Mouse (Mus musculus) spleen, embryonic (tissue): ENCODE data around the gene Trpm3.
"Not testable (repeated sequence)": the region's sequence is repeated elsewhere in the genome, so short reads cannot be mapped to it uniquely, and the experiment has no call there.

Experiments used
- CTCF ChIA-PET: fragments of 350-600 bp; sonication (Branson Sonifier 250); formaldehyde crosslinking; loops from one replicate; lab custom pipeline; 2022; lab: Charles Lee

Trpm3 gene

DNA sequence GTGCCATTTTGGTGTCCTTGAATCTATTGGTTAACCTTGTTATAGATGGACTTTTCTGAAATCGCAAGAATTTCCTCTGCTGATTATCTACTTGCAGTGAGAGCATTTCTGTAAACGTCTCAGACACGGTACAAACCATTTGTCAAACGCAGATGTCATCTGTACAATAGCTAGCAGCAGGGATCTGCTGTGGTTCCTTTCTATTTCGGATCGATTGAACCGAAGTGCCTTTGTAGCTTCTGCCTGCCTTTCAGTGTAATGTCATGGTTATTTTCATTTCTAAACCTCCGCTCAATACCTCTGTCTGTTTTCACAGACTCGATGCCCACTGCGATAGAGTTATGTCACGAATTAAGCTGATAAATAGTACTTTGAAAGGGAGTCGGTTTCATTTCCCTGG is 708.9 kb downstream of the Trpm3 start:
- CTCF ChIA-PET = no interaction called here

DNA sequence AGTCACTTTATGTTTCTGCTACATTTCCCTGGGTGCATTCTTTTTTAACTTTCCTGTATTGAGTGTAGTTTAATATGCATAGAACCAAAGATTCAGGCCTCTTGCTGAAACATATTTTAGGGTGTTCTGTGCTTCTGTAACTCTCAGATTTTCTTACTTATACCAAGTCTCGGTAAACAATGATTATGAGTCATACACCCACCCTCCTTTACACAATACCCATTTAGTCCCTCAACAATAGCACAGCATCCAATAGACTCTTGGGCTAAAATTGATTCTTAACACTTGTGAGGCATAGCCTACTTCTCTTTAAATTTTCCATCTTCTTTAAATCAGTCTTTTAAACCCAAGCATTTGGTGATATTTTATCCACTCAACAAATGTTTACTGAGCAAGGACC is 709.4 kb downstream of the Trpm3 start:
- CTCF ChIA-PET = no interaction called here

DNA sequence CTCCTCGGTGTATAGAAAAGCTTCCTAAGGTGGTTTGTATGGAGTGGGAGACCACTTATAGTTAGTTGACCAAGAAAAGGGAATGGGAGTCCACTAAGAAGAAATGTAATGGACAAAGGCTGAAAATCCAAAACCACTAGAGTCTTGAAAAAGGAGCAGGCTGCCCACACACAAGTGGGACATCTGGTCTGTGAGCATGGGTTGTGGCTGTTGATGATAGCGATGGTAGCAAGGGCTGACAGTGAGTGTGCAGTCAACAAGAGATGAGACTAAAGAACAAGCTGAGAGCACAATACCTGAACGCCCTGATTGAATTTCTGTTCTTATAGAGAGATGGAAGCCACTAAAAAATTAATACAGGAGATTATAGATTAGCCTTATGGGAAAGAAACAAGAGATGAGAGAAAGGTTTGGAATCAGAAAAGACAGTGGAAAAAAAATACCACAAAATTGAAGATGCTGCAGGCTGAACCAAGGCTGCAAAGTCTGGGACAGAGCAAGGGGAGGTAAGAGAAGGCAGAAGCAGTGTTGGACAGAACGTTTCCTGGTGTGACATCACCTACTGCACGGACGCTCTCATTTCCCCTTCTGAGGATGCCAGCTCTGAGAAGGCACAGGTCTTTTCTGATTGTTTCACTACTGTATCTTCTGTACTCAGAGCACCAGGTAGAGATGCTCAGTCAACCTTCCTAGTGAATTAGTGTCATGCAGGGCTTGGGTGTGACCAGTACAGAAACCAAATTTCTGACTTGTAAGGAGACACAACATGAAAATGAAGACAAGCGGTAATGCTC is 710.1 kb downstream of the Trpm3 start:
- CTCF ChIA-PET = no interaction called here

DNA sequence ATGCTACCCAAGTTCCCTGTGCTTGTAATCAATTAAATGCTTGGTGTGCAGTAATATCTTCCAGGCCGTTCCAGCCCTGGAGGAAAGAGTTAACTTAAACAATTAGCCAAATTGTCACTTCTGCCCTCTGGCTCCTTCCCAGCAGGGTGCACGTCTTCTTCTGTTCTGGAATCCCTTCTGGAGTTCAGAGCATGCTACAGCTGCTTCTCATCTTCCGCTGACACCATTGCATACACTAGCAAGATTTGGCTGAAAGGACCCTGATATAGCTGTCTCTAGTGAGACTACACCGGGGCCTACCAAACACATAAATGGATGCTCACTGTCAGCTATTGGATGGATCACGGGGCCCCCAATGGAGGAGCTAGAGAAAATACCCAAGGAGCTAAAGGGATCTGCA is 712.6 kb downstream of the Trpm3 start:
- CTCF ChIA-PET = not testable (repeated sequence)

DNA sequence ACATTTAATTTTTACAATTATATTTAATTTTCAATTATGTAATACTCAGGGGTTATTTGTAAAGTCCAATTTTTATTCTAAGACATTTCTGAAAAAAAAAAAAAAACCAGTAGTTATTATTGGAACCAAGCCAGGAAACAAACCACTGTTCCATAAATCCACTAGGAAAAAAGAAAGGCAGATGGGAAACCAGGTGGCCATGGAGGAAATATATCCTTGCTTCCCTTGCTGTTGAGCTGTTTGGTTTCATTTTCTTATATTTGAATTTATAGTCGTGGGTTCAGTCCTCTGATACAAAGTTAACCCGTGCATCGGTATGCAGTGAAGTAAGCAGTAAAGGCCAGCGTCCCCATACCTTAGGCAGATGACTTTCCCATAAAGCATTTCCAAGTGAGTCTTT is 720.8 kb downstream of the Trpm3 start:
- CTCF ChIA-PET = no interaction called here

DNA sequence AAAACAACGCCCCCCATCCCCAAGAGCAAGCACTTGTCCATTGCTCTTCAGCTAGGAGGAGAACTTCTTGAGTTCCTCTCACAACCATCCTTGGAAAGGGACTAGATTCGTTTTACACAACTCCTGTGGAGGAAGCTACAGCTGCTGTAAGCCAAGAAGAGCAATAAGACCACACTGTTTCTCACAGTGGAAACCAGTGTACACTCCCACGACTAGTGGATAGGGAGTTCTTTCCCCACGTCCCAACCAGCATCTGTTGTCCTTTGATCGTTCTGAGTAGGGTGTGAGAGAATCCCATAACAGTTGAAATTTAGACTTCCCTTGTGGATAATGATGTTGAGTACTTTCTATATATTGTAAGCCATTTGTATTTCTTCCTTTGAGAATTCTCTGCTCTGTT is 728.6 kb downstream of the Trpm3 start:
- CTCF ChIA-PET = no interaction called here

DNA sequence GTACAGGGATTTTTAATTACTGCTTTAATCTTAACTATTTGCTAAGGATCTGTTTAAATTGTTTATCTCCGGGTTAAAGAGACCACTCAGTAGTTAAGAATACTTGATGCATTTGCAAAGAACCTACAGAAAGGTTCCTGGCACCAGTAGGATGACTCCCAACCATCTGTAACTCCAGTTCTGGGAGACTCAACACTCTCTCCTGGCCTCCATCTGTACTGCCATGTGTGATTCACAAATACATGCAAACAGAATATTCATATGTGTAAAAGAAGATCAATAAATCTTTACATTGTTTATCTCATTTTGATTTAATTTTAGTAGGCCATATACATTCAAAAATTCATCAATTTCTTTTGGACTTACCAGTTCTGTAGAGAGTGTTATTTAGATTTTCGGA is 731.0 kb downstream of the Trpm3 start:
- CTCF ChIA-PET = no interaction called here

DNA sequence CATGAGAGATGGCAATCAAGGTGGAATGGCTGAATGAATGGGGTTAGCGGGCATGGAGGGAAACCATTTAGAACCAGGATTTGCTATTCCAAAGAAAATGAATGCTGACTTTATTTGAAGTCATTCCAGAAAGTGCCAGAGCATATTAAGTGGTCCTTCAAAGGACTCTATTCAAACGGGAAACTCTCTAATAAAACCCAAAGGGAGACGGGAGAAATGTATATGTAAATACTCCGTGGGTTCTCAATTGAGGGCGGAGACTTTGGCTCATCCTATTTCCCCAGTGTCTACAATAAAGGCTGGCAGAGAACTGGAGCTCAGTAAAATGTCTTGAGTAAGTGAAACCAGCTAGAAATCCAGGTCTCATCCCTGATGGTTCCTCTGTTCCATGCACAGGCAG is 733.6 kb downstream of the Trpm3 start:
- CTCF ChIA-PET = no interaction called here

DNA sequence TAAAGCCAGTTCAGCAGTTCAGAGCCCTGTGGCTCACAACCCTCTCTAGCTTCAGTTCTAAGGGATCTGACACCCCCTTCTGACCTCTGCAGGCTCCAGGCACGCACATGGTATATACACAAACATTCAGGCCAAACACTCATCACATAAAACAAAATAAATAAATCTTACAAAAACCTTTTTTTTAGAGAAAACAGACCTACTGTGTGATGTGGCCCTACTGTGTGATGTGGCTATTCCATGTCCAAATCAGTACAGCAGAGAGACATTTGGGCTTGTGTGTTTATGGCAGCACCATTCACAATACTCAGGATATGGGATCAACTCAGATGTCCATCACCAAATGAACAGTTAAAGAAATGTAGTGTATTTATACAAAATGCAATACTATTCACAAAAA is 741.4 kb downstream of the Trpm3 start:
- CTCF ChIA-PET = no interaction called here

DNA sequence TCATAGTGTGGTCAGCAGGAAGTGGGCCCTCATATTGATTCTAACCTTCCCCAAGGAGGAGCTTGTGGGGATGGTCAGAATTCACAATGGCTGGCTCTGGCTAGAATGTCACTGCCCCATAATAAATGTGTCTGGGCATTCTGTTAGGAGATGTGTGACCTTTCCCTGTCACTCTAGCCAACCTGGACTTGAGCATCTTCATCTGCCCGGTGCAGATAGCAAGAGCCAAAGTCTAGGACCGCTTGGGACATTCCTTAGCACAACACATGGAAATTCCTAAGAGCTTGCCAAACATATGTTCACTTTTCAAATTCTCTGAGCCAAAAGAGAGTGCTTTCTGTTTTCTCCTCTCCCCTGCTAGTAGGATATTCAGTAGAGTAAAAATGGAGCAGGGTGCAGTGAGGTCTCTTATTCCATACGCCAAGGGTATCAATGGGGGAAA is 743.8 kb downstream of the Trpm3 start:
- CTCF ChIA-PET = no interaction called here

DNA sequence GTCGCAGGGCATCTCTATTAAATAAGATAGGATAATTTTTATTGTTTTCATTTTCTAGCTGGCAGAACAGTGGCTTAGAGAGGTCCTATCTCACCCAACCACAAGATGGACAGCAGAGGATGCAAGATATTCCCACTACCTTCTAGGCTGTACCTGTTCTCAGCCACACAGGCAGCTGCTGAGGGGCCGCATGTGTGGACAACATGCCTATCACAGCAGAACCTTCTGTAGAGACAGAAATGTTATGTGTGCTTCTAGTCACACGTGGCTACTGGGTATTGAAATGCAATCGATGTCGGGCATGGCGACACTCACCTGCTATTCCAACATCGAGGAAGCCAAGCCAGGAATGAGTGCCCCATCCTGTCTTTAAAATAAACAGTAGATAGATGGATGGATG is 744.3 kb downstream of the Trpm3 start:
- CTCF ChIA-PET = no interaction called here

DNA sequence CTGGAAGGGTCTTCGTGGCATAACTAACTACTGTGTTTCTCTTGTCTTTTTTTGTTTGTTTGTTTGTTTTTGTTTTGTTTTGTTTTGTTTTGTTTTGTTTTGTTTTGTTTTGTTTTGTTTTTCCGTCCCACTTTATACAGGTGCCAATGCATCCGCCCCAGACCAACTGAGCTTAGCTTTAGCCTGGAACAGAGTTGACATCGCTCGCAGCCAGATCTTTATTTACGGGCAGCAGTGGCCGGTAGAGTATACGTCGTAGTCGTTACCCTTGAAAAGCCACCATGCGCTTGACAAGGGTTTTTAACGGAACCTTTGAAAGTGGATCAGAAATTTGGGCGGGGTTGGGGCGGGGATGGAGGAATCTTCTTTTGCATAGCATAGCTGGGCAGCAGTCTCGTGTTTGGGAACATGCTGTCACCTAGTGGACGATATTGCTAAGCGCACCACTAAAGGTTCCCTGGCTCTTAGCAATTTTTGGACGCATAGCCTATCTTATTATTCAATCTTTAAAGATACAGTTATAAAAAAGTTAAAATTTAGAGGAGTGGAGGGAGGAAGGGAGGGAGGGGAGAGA is 745.0 kb downstream of the Trpm3 start:
- CTCF ChIA-PET = no interaction called here

DNA sequence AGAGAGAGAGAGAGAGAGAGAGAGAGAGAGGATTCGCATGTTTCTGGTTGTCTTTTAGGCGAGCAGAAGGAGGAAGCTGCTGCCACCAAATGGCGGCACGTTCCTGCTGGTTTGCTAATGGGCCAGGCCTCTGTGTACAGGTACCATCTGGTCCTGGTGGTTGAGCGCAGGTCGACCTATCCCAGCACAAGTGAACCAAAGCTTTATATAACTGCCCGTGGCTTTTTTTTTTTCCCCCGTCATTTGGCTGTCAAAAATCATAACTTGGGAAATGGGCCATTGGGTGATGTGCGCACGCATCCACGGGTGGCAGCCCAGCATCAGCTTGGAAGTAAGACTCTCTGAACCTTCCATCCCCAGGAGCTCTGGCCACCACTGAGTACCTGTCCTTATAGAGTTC is 745.5 kb downstream of the Trpm3 start:
- CTCF ChIA-PET = no interaction called here

DNA sequence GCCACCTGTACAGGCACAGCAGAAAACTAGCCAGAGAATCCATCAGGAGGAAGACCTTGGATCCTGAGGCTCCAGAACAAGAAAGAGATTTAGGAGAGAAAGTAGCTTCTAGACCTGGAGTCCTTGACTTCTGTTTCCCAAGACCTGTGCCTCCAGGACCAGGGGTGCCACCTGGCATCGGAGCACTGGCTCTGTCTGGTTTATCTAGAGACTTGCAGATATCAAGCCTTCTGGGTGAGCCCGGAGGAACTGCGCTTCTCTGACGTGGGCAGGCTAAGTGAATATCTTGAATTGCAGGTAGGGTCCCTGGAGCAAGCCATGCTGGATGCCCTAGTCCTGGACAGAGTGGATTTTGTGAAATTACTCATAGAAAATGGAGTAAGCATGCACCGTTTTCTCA is 746.2 kb downstream of the Trpm3 start:
- CTCF ChIA-PET = no interaction called here

DNA sequence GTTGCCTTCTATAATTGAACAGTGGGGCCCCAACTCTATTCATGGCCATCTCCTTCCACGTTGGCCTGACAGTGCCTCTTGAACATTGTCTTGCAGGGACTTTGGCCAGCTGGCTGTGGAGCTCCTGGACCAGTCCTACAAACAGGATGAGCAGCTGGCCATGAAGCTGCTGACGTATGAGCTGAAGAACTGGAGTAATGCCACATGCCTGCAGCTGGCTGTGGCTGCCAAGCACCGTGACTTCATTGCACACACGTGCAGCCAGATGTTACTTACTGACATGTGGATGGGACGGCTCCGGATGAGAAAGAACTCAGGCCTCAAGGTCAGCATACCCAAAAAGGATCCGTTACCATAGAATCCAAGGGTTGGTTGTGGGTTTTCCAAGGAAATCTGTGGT is 763.0 kb downstream of the Trpm3 start:
- CTCF ChIA-PET = no interaction called here

DNA sequence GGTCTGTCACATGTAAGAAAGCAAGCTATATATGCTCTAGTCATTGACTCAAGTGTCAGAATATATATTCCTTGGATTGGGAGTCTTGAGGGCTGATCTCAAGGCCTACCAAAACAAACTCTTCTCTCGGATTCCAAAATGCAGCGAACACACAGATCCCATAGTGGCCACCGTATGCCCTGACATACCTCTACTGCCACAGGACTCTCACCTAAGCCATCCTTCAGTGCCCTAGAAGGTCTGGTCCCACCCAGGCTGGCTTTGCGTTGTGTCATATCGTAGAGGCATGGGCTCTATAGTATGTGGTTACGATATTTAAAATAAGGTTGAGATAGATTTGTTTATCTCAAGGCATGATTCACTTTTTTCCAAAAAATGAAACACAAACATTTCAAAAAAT is 763.5 kb downstream of the Trpm3 start:
- CTCF ChIA-PET = no interaction called here

DNA sequence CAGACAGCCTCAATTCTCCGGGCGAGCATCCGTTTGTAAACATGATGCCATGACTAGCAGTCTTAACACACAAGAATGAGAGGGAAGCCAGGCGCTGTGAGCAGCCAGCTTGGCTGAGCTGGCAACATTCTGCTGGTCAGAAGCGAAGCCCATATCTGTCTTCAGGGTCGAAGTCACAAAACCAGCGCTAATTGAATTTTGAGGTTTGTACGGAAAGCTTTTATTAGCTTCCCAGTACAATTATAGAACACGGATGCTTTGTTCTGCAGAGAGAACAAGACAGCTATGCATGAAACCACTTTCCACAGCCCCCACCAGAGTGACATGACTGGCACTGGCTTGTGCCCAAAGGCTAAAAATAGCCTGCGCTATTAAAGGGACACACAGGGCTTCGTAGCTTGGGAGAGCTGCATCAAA is 766.2 kb downstream of the Trpm3 start:
- CTCF ChIA-PET = no interaction called here

DNA sequence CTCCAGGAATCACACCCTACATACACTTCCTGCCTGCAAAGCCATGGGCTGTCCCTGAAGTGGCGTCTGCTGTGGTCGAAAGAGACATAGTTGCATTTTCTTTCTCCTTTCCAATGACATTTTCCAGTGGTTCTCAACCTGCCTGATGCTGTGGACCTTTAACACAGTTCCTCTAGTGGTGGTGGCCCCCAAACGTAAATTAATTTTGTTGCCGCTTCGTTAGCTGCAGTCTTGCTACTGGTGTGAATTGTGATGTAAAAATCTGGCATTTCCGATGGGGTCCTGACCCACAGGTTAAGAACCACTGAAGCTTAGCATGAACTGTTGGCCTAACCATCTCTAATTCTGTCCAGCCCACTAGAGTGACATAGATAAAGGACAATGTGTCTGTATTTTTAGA is 771.8 kb downstream of the Trpm3 start:
- CTCF ChIA-PET = no interaction called here

DNA sequence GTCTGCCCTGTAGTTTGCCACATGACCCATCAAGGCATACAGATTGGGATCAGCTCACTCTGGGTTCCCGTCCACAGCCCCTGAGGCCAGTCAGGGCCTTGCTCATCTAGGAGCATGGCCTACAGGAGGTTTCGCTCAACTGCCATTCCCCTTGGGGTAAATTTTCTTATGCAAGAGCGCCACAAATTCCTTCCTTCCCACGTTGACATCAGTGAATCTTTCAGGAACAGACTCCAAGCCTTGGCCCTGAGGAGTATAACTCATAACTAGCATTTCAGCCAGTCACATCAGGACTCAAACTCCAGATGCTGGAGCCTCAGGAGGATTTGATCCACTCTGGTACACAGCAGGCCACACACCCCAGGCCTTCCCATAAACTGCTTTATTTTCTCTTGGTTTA is 774.1 kb downstream of the Trpm3 start:
- CTCF ChIA-PET = no interaction called here

DNA sequence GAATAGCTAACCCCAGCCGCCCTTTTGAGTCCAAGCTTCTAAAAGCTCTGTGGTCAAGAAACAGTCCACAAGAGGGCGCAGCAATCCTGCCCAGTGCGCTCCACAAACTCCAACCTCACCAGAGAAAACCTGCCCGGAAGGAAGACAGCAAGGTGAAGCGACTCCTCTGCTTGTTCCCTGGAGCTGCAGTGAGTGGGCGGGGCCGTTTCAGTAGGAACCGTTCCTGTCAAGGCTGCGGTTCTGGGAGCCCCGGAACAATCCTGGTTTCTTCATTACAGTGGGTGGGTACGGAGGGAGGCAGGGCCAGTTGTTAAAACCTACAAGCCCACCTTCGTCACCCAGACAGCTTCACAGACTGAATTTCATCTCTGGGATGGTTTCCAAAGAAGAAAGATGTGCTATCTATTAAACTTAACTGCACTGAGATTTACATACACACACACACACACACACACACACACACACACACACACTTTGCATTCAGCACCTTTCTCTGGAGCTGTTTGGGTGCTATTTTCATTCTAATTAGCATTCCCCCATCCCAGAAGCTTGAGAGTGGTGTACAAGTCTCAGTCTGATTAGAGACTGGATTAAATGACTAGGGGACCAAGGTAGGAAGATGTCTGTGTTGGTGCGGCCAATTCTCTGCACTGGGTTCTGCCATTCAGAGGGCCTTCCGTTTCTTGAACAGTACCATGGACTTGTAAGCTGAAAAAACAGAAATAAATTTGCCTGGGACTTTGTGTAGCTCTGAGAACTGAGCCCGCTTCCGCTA is 777.2 kb downstream of the Trpm3 start:
- CTCF ChIA-PET = interaction anchor here (0.6 kb wide), 1 partner anchor 313 kb away, joined by 11 read pairs; no protein-coding TSS in a partner anchor

DNA sequence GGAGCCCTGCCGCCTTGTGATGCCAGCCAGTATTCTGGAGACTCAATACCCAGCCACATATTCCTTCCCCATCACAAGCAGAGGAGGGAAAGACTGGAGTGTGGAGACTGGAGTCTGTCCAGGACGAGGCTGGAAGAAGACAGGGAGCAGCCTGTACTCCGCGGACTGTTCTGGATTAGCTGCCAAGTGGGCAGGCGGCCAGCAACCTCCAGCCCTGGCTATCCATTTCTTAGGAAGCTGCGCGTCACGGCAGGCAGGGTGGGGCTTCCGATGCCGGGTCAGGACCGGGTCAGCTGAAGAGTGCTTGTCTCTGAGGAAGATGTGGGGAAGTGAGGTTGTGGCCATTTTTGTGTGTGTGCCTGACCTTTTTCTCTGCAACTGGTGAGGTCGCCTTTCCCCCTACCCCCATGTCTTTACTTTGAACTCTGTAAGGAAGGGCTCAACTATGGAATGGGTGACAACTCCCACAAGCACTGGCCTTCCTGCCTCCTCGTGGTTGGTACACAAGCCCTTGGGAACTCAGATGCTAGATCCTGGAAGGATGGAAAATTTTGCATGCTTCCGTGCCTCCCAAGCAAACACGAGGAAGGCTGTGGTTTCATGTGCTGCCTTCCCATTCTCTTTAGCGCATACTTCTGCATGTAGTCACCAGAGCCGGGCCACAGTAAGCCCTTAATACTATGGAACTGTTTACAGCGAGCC is 777.9 kb downstream of the Trpm3 start:
- CTCF ChIA-PET = no interaction called here

DNA sequence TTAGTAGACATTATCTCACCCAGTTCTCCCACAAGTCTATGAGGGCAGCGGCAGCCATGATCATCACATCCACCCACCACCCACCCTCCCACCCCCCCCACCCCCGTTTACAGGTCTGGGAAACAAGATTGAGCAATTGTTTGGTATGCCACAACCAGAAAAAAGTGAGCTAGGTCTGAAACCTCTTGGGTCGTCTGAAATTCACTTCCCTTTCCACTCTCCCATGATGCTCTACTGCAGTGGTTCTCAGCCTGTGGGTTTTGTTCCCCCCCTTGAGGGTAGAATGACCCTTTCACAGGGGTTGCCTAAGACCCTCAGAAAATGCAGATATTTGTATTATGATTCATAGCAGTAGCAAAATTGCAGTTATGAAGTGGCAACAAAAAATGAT is 778.5 kb downstream of the Trpm3 start:
- CTCF ChIA-PET = no interaction called here
